Comparison of ENCODE assay signal across 8 mouse cellular contexts in genomic region chr3:58691374-58691939, GRCm38 (mm10). TPM values are rescaled to one million over a fixed set of nuclear protein-coding genes. Genes with fewer than 3 reads are reported as not detected.
DNase-seq lines count a peak whose midpoint lies in the region; ATAC-seq lines count a peak whose summit lies in the region.

No protein-coding gene starts in this region.

- DNase-seq in urinary bladder, adult 2 months (ENCODE audit: low spot score): peak; percentile 60
- DNase-seq in urinary bladder, postnatal 10 days (ENCODE audit: low spot score): no peak
- DNase-seq in heart, embryonic 10.5 days (ENCODE audit: low spot score): peak; percentile 80
- no peak for DNase-seq in liver, embryonic 13.5 days
- DNase-seq in neural tube, embryonic 11.5 days (ENCODE audit: low spot score): peak; percentile 54

- no peaks in the 10 kb centered on the region for H3K36me3 ChIP-seq in embryonic facial prominence, embryonic 13.5 days
- no peaks in the 10 kb centered on the region for H3K36me3 ChIP-seq in heart, embryonic 10.5 days
- no peaks in the 10 kb centered on the region for H3K36me3 ChIP-seq in kidney, embryonic 15.5 days
- no peaks in the 10 kb centered on the region for H3K36me3 ChIP-seq in liver, embryonic 13.5 days
- H3K36me3 ChIP-seq in neural tube, embryonic 11.5 days (ENCODE audit: control insufficient read depth, insufficient read depth, low read length): no peaks in the 10 kb centered on the region
- H3K36me3 ChIP-seq in stomach, embryonic 15.5 days: no peaks in the 10 kb centered on the region

- no peaks in the 10 kb centered on the region for H3K9me3 ChIP-seq in embryonic facial prominence, embryonic 13.5 days
- no peaks in the 10 kb centered on the region for H3K9me3 ChIP-seq in heart, embryonic 10.5 days
- H3K9me3 ChIP-seq in kidney, embryonic 15.5 days (replicated peaks): no peaks in the 10 kb centered on the region
- no peaks in the 10 kb centered on the region for H3K9me3 ChIP-seq in liver, embryonic 13.5 days (replicated peaks)
- H3K9me3 ChIP-seq in neural tube, embryonic 11.5 days (ENCODE audit: control insufficient read depth, low read length): no peaks in the 10 kb centered on the region
- H3K9me3 ChIP-seq in stomach, embryonic 15.5 days: no peaks in the 10 kb centered on the region

- peaks cover 8% of the 10 kb centered on the region for H3K27me3 ChIP-seq in embryonic facial prominence, embryonic 13.5 days
- H3K27me3 ChIP-seq in heart, embryonic 10.5 days (ENCODE audit: insufficient read depth, poor library complexity, severe bottlenecking): 0 out of 2 replicates have a peak, but pooled peaks cover 5% of the 10 kb centered on the region
- peaks cover 12% of the 10 kb centered on the region for H3K27me3 ChIP-seq in kidney, embryonic 15.5 days
- peaks cover 27% of the 10 kb centered on the region for H3K27me3 ChIP-seq in liver, embryonic 13.5 days
- no peaks in the 10 kb centered on the region for H3K27me3 ChIP-seq in neural tube, embryonic 11.5 days (ENCODE audit: control insufficient read depth, insufficient read depth, low read length)
- 0 out of 2 replicates have a peak, but pooled peaks cover 3% of the 10 kb centered on the region for H3K27me3 ChIP-seq in stomach, embryonic 15.5 days (replicated peaks)

- under 1% methylated on average over 64 of the region's 65 CpGs for WGBS in embryonic facial prominence, embryonic 13.5 days
- under 1% methylated on average over 55 of the region's 65 CpGs for WGBS in heart, embryonic 10.5 days
- WGBS in kidney, embryonic 15.5 days: 0% methylated on average over 60 of the region's 65 CpGs
- under 1% methylated on average over 61 of the region's 65 CpGs for WGBS in liver, embryonic 13.5 days (ENCODE audit: insufficient replicate concordance)
- under 1% methylated on average over 47 of the region's 65 CpGs for WGBS in neural tube, embryonic 11.5 days
- under 1% methylated on average over 43 of the region's 65 CpGs for WGBS in stomach, embryonic 15.5 days

- no peak for ATAC-seq in embryonic facial prominence, embryonic 13.5 days (ENCODE audit: insufficient number of reproducible peaks, insufficient read depth, low FRiP score, low TSS enrichment, low read depth)
- ATAC-seq in kidney, embryonic 15.5 days (replicated peaks; ENCODE audit: low FRiP score): peak; percentile 31
- ATAC-seq in liver, embryonic 13.5 days (ENCODE audit: low read depth): no peak; the same call in 1 of the 2 replicates
- ATAC-seq in neural tube, embryonic 11.5 days (ENCODE audit: insufficient read depth, low FRiP score, low TSS enrichment): peak; percentile 13
- peak; percentile 23; the same call in 1 of the 2 replicates for ATAC-seq in stomach, embryonic 15.5 days (ENCODE audit: insufficient read depth, low FRiP score, low read depth)

- peak overlapping the region; percentile 85 for H3K27ac ChIP-seq in embryonic facial prominence, embryonic 13.5 days
- H3K27ac ChIP-seq in heart, embryonic 10.5 days: peak overlapping the region; percentile 91
- H3K27ac ChIP-seq in kidney, embryonic 15.5 days: peak overlapping the region; percentile 87
- peak overlapping the region; percentile 70 for H3K27ac ChIP-seq in liver, embryonic 13.5 days
- H3K27ac ChIP-seq in neural tube, embryonic 11.5 days (ENCODE audit: low read depth, low read length): peak overlapping the region; percentile 56; the same call in 1 of the 2 replicates
- H3K27ac ChIP-seq in stomach, embryonic 15.5 days: peak overlapping the region; percentile 94

- peaks cover 29% of the 10 kb centered on the region for H3K4me1 ChIP-seq in embryonic facial prominence, embryonic 13.5 days
- peaks cover 14% of the 10 kb centered on the region; the same call in 1 of the 2 replicates for H3K4me1 ChIP-seq in heart, embryonic 10.5 days
- H3K4me1 ChIP-seq in kidney, embryonic 15.5 days: peaks cover 25% of the 10 kb centered on the region
- peaks cover 23% of the 10 kb centered on the region for H3K4me1 ChIP-seq in liver, embryonic 13.5 days (replicated peaks)
- H3K4me1 ChIP-seq in neural tube, embryonic 11.5 days (ENCODE audit: control insufficient read depth, insufficient read depth, low read length): peaks cover 3% of the 10 kb centered on the region; the same call in 1 of the 2 replicates
- H3K4me1 ChIP-seq in stomach, embryonic 15.5 days: peaks cover 10% of the 10 kb centered on the region

- peak overlapping the region; percentile 68 for H3K4me3 ChIP-seq in embryonic facial prominence, embryonic 13.5 days
- peak overlapping the region; percentile 90 for H3K4me3 ChIP-seq in heart, embryonic 10.5 days
- H3K4me3 ChIP-seq in kidney, embryonic 15.5 days (replicated peaks): peak overlapping the region; percentile 86
- H3K4me3 ChIP-seq in liver, embryonic 13.5 days (replicated peaks): peak overlapping the region; percentile 76
- H3K4me3 ChIP-seq in neural tube, embryonic 11.5 days (ENCODE audit: low read depth, low read length): peak overlapping the region; percentile 77
- peak overlapping the region; percentile 85 for H3K4me3 ChIP-seq in stomach, embryonic 15.5 days (replicated peaks)

- peak overlapping the region; percentile 87 for H3K9ac ChIP-seq in embryonic facial prominence, embryonic 13.5 days
- H3K9ac ChIP-seq in kidney, embryonic 15.5 days: peak overlapping the region; percentile 84
- peak overlapping the region; percentile 82 for H3K9ac ChIP-seq in liver, embryonic 13.5 days
- H3K9ac ChIP-seq in neural tube, embryonic 11.5 days (ENCODE audit: low read length): peak overlapping the region; percentile 77
- peak overlapping the region; percentile 82 for H3K9ac ChIP-seq in stomach, embryonic 15.5 days

- peak overlapping the region; percentile 92 for H3K4me2 ChIP-seq in embryonic facial prominence, embryonic 13.5 days
- H3K4me2 ChIP-seq in kidney, embryonic 15.5 days: peak overlapping the region; percentile 89
- peak overlapping the region; percentile 96 for H3K4me2 ChIP-seq in liver, embryonic 13.5 days
- H3K4me2 ChIP-seq in neural tube, embryonic 11.5 days (ENCODE audit: low read depth): peak overlapping the region; percentile 97
- peak overlapping the region; percentile 96 for H3K4me2 ChIP-seq in stomach, embryonic 15.5 days

RNA-seq across cellular contexts. Expression of gene Siah2, which starts 0.7 kb away (rescaled TPM):
- 9.6 and 9.9 TPM in 2 replicates for polyA plus RNA-seq in urinary bladder, adult 2 months (2012; rRNA removed)
- 5.3 and 5.5 TPM in 2 replicates for polyA plus RNA-seq in embryonic facial prominence, embryonic 13.5 days (2015; fragmentation: Nextera tagmentation; extraction: Ambion mirVana)
- 4.8 and 6.6 TPM in 2 replicates for polyA plus RNA-seq in heart, embryonic 10.5 days (2016; fragmentation: Nextera tagmentation; extraction: Ambion mirVana)
- polyA plus RNA-seq in kidney, embryonic 15.5 days (2015; fragmentation: Nextera tagmentation; extraction: Ambion mirVana): 3.9 and 4.8 TPM in 2 replicates
- 2.4 and 2.5 TPM in 2 replicates for polyA plus RNA-seq in liver, embryonic 13.5 days (2015; fragmentation: Nextera tagmentation; extraction: Ambion mirVana)
- 4.9 and 6.4 TPM in 2 replicates for polyA plus RNA-seq in neural tube, embryonic 11.5 days (2014; fragmentation: Nextera tagmentation; extraction: Ambion mirVana)
- polyA plus RNA-seq in stomach, embryonic 15.5 days (2015; fragmentation: Nextera tagmentation; extraction: Ambion mirVana): 5.4 and 6.0 TPM in 2 replicates

RNA-seq across cellular contexts. Expression of gene Erich6, which starts 54.5 kb away (rescaled TPM):
- polyA plus RNA-seq in urinary bladder, adult 2 months (2012; rRNA removed): 0.09 and 0.12 TPM in 2 replicates
- 0.13 TPM in 1 of 2 replicates, not detected in the other for polyA plus RNA-seq in embryonic facial prominence, embryonic 13.5 days (2015; fragmentation: Nextera tagmentation; extraction: Ambion mirVana)
- 0.06 TPM in 1 of 2 replicates, not detected in the other for polyA plus RNA-seq in heart, embryonic 10.5 days (2016; fragmentation: Nextera tagmentation; extraction: Ambion mirVana)
- not detected in 2 replicates for polyA plus RNA-seq in kidney, embryonic 15.5 days (2015; fragmentation: Nextera tagmentation; extraction: Ambion mirVana)
- not detected in 2 replicates for polyA plus RNA-seq in liver, embryonic 13.5 days (2015; fragmentation: Nextera tagmentation; extraction: Ambion mirVana)
- not detected in 2 replicates for polyA plus RNA-seq in neural tube, embryonic 11.5 days (2014; fragmentation: Nextera tagmentation; extraction: Ambion mirVana)
- not detected in 2 replicates for polyA plus RNA-seq in stomach, embryonic 15.5 days (2015; fragmentation: Nextera tagmentation; extraction: Ambion mirVana)

Comparison
In these comparisons a context has a peak if more than half of its experiments do, and no peak if none do; other contexts are left out.
1. DNase-seq: peak in urinary bladder, adult 2 months (single experiment), heart, embryonic 10.5 days (single experiment) and neural tube, embryonic 11.5 days (single experiment); none in urinary bladder, postnatal 10 days (single experiment) and liver, embryonic 13.5 days (single experiment).
2. ATAC-seq: peak in kidney, embryonic 15.5 days (single experiment), neural tube, embryonic 11.5 days (single experiment) and stomach, embryonic 15.5 days (single experiment); none in embryonic facial prominence, embryonic 13.5 days (single experiment) and liver, embryonic 13.5 days (single experiment).
3. Peak in every context shown above with its lines, with median percentiles within 50 percentile points of each other: H3K27ac ChIP-seq, H3K4me2 ChIP-seq, H3K4me3 ChIP-seq and H3K9ac ChIP-seq.